Mouse (Mus musculus): ENCODE measurements around the gene Gpx1.

GRCm38 (mm10) chr9:108338886-108339781 is at the start of gene Gpx1:
- peak; percentile 99 for TF ChIP-seq POLR2A (IDR thresholded peaks at IDR 0.05; ENCODE audit: extremely low read depth, insufficient read depth, low read length)
- no peak for TF ChIP-seq CTCF (IDR thresholded peaks at IDR 0.05; ENCODE audit: extremely low read depth, insufficient read depth, low read length)

Measured in cortical plate, adult 2 months (tissue).